Mouse (Mus musculus) adrenal gland, adult 18-20 months (tissue): Measurements from ENCODE around the gene Ccdc114. TPM values are rescaled to one million over a fixed set of nuclear protein-coding genes. Genes with fewer than 3 reads are reported as not detected.

Experiments
- DNase-seq, 2 experiments: peaks; one replicate each; pipeline ENCODE4 v3.0.0; 2021 to 2022; ENCODE audit warnings: low spot score in 2 of 2
- total RNA-seq, 2 experiments: library from RNA; stranded (reverse); gene quantifications; 1 replicate in 1 of 2; 2 replicates in 1 of 2; pipeline ENCODE4 v1.2.3; 2021

The Ccdc114 gene
- total RNA-seq, 2 experiments from 2014 or later, result 17.7 to 21.1 TPM

DNA sequence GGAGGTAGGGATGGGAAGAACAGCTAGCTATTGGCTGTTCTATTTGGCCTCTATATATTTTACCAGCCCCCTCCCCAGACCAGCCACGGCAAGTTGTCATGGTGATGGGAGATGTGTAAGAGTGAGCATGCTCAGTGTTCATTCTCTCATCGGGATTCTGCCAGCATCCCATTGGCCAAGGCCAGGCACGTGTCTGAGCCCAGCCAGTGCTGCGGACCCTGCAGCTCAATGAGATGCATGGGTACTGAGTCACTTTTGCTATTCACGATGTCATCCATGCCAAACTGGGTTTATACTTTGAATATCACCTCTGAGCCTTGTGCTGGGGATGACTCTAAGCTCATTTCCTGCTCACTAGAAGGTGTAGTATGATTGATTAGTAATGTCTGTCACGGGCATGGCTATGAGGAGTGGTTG, 49.4 kb downstream of the Ccdc114 start:
- DNase-seq, result no peak

DNA sequence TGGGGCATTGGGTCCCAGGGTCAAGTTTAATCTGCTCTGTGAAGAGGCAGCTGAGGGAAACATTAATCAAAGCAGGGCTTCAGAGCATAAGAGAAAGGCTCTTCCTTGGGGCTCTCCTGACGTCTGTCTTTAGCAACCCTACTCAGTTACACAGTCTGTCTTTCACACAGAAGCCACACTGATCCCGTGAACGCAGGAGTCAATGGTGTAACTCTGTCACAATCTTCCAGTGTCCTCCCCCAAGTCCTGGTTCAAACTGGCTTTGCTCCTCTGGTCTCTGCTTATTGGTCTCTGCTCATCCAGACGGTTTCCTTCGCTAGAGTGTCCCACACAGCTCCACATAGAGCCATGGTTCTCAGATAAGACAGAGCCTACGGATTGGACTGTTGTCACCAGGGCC, 50.2 kb downstream of the Ccdc114 start:
- DNase-seq, result no peak

DNA sequence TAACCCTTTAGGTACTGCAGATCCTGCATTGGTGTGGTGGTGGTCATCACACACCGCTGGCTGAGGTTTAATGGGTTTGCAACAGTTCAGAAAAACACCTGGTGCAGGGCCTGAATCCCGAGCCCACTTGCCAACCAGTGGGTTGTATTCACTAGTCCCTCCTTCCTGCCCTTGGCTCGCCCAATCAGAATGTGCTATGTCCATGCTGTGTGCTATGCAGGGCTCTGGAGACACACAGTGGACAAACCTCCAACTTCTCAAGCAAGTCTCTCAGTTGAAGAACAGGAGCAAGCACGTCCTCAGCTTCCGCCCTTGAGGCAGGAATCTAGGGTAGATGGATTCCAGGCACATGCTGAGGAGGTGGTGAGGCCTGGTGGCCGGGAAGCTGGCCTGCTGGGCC, 50.6 kb downstream of the Ccdc114 start:
- DNase-seq, result no peak

DNA sequence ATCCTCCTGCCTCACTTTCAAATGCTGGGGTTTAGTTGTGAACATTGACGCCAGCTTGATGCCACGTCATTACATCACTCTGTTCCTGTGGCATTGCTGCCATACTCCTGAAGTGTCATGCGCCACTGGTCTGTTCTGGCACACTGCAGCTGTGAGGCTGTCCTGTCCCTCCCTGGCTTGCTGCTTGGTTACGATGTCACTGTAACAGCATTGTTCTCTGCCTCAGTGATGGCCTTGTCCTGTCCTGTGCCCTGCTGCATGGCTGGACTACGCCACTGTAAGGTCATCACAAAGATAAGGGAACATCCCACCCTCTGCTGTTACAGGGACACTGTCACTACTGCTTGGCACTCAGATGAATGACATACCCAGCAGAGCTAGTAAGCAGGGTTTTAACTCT, 57.7 kb downstream of the Ccdc114 start:
- DNase-seq, result no peak

DNA sequence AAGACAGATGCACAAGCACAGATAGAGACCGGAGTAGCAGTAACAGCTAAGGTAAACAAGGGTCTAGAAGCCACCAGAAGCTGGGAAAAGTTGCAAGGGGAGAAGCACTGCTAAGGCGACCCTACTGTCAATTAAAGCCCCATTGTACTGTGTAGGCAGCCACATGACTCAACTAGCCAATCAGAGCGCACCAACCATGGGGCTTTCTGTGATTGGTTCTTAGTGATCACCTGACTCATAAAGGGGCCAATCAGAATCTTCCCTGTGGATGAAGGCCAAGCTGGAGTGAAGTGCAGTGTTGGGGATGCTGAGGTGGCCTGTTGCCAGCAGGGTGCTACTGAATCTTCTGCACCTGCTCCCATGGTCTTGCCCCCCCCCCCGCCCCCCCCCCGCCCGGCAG, 63.0 kb downstream of the Ccdc114 start:
- no peak for DNase-seq

DNA sequence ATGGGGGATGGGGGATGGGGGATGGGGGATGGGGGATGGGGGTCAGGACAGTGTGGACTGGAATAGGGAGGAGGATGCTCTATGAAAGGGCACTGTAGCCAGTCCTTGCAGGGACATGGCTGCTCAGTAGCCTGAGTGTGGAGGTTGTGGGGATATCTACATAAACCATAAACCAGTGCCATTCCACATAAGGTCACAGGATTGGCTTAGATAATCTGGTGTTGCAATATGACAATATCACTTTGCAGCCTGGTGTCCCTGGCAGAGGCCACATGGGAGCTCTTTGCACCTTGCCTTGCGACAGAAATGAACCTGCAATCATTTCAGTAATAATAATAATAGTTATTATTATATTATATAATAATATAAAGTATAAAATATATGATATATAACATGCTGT, 64.5 kb downstream of the Ccdc114 start:
- no peak for DNase-seq

DNA sequence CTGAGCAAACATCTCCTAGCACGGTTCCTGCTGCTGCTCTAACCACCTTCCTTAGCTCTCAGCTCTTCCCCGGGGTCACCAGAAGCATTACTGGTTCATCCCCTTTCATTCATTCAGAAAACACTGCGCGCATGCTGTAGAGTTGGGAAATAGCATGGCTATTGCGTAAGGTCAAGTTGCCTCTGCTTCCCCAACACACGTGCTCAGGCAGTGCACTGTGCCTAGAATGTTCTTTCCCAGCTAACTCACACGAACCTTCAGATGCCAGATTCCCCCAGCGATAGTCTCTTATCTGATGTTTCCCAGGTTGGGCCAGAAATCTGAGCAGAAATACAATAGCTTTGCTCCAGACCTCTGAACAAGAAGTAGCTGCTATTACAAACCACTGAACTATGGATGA, 68.6 kb downstream of the Ccdc114 start:
- no peak for DNase-seq

Other genes starting within 250 kb of the Ccdc114 start
- gene Ntn5, start 240.1 kb upstream of the Ccdc114 start, total RNA-seq, result under 1 TPM; 0.36 to 0.61 TPM
- under 1 TPM; 0.23 to 0.35 TPM for gene Sec1, start 229.7 kb upstream of the Ccdc114 start, total RNA-seq
- 10 to 100 TPM; 15.8 to 16.9 TPM for gene Car11, start 224.2 kb upstream of the Ccdc114 start, total RNA-seq
- gene Dbp, start 219.0 kb upstream of the Ccdc114 start, total RNA-seq, result 10 to 100 TPM; 64.8 to 96.6 TPM
- 100 to 1,000 TPM; 934 to 965 TPM for gene Rpl18, start 208.6 kb upstream of the Ccdc114 start, total RNA-seq
- gene Sphk2, start 206.1 kb upstream of the Ccdc114 start, total RNA-seq, result 10 to 100 TPM; 37.7 to 42.0 TPM
- gene Fam83e, start 202.9 kb upstream of the Ccdc114 start, total RNA-seq, result under 1 TPM; 0.30 to 0.35 TPM
- not detected for gene Spaca4, start 198.3 kb upstream of the Ccdc114 start, total RNA-seq
- gene Lmtk3, start 140.3 kb upstream of the Ccdc114 start, total RNA-seq, result 1 to 10 TPM; 6.2 to 8.4 TPM
- gene Sult2b1, start 139.4 kb upstream of the Ccdc114 start, total RNA-seq, result 1 to 10 TPM in 1 of 2 experiments, under 1 TPM in 1; 0.77 to 1.1 TPM
- 100 to 1,000 TPM in 1 of 2 experiments, 10 to 100 TPM in 1; 92.9 to 117 TPM for gene Cyth2, start 109.5 kb upstream of the Ccdc114 start, total RNA-seq
- gene Kcnj14, start 99.3 kb upstream of the Ccdc114 start, total RNA-seq, result under 1 TPM; 0.19 to 0.20 TPM
- 10 to 100 TPM; 33.0 to 36.0 TPM for gene Grwd1, start 93.1 kb upstream of the Ccdc114 start, total RNA-seq
- gene Kdelr1, start 51.3 kb upstream of the Ccdc114 start, total RNA-seq, result 100 to 1,000 TPM; 125 to 140 TPM
- gene Grin2d, start 45.7 kb upstream of the Ccdc114 start, total RNA-seq, result under 1 TPM; 0.66 to 0.67 TPM
- not detected for gene Syngr4, start 27.4 kb upstream of the Ccdc114 start, total RNA-seq
- 10 to 100 TPM; 70.9 to 89.3 TPM for gene Tmem143, start 27.1 kb upstream of the Ccdc114 start, total RNA-seq
- 100 to 1,000 TPM; 299 to 421 TPM for gene Emp3, start 2.7 kb upstream of the Ccdc114 start, total RNA-seq
- under 1 TPM in 1 of 2 experiments, not detected in 1; 0.10 TPM for gene Abcc6, start 106.2 kb downstream of the Ccdc114 start, total RNA-seq
- 10 to 100 TPM; 64.2 to 67.0 TPM for gene Nomo1, start 109.6 kb downstream of the Ccdc114 start, total RNA-seq
- 1 to 10 TPM; 2.8 to 4.6 TPM for gene Kcnj11, start 176.7 kb downstream of the Ccdc114 start, total RNA-seq